Mouse (Mus musculus) stomach, embryonic 16.5 days (tissue): ENCODE data around the gene Flywch1. TPM values are rescaled to one million over a fixed set of nuclear protein-coding genes. Genes with fewer than 3 reads are reported as not detected.

Experiments used
- ATAC-seq: fragments of 200-750 bp; cut with Nextera tagmentation; 2 replicates; pipeline ENCODE4 v1.8.0; 2017; ENCODE audit warnings: moderate number of reproducible peaks, moderate TSS enrichment; ENCODE audit not compliant: insufficient read depth, low FRiP score
- H3K27ac ChIP-seq: fragments of 300-500 bp; sonication (generic); 2 replicates; pipeline ENCODE4 v1.5.1; 2014; ENCODE audit warnings: low read length
- H3K27me3 ChIP-seq: fragments of 300-500 bp; sonication (generic); 2 replicates; pipeline ENCODE4 v1.6.1; 2014; ENCODE audit warnings: low read length, control low read depth, mixed read lengths; ENCODE audit not compliant: control insufficient read depth, insufficient read depth
- H3K36me3 ChIP-seq: fragments of 300-500 bp; sonication (generic); 2 replicates; pipeline ENCODE4 v1.6.1; 2014; ENCODE audit warnings: low read length; ENCODE audit not compliant: control insufficient read depth, insufficient read depth
- H3K4me1 ChIP-seq: fragments of 300-500 bp; sonication (generic); 2 replicates; pipeline ENCODE4 v1.6.1; 2014; ENCODE audit warnings: low read length, control low read depth, mixed read lengths; ENCODE audit not compliant: control insufficient read depth, insufficient read depth
- H3K4me2 ChIP-seq: fragments of 300-500 bp; sonication (generic); 2 replicates; pipeline ENCODE4 v1.6.1; 2014; ENCODE audit warnings: low read depth, low read length, mixed read lengths
- H3K4me3 ChIP-seq: fragments of 300-500 bp; sonication (generic); replicated peaks from 2 replicates; pipeline ENCODE4 v1.5.1; 2014; ENCODE audit warnings: mild to moderate bottlenecking, low read length
- H3K9ac ChIP-seq: fragments of 300-500 bp; sonication (generic); 2 replicates; pipeline ENCODE4 v1.6.1; 2014; ENCODE audit warnings: low read length
- H3K9me3 ChIP-seq: fragments of 300-500 bp; sonication (generic); replicated peaks from 2 replicates; pipeline ENCODE4 v1.6.1; 2016; ENCODE audit warnings: low read length, control low read depth; ENCODE audit not compliant: control insufficient read depth
- WGBS: fragments of 180-500 bp; shearing (Covaris S2); extraction: QIAGEN DNeasy Blood & Tissue Kit; methylation state at CpG from one replicate; pipeline ENCODE4 v1.1.7; 2014; 5-methylcytosine and 5-hydroxymethylcytosine counted together
- polyA plus RNA-seq: library from polyadenylated mRNA; unstranded; fragments of >200 nt; fragmentation: Nextera tagmentation; extraction: Ambion mirVana; gene quantifications from 2 replicates; pipeline ENCODE4 v1.2.1, GENCODE M21; 2015

Flywch1 gene
- 43.3 and 47.0 TPM in 2 replicates for polyA plus RNA-seq

DNA sequence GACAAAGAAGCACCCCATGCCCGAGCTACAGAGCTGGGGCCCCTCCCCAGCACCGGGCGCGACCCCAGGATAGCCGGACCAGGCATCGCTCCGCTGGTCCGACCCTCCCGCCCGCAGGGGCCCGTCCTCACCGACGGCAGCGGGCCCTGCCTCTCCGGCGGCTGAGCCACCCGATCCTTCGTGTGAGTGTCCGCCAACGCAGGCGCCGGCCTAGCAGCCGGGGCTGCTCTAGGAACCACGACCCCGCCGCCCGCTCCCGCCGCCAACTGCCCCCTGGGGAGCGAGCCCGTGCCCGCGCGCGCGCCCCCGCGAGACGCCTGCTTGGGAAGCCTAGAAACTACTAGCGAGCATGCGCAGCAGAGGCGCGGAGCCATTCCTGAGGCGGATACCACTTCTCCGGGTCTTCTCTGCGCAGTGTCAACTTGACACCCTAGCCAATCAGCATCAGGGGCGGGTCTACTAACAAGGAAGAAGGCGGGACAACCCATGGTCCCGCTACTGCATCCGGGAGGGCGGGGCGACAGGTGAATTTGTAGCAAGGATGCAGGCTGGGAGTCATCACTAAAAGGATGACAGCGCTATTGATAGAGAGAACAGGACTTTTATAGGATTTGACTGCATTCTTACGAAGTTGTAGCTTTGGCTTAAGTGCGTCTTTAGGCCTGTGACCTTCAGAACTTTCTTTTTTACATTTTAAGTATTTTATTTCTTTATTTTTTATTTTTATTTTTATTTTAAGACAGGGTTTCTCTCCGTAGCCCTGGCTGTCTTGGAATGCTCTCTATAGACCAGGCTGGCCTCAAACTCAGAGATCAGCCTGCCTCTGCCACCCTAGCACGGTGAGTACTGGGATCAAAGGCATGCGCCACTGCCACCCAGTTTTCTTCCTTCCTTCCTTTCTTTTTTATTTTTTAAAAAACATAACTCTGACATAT, at the start of gene Flywch1:
Gene Flywch1, minus strand, starts transcription at position 319 of the 935 bp plus-strand sequence.
- WGBS = 3% methylated on average over 57 of the region's 58 CpGs
- Histone ChIP-seq H3K27ac (peak within 1 kb of the TSS; percentile 79; the same call in 1 of the 2 replicates), H3K27me3 (no peaks in the 10 kb centered on the region), H3K36me3 (no peaks in the 10 kb centered on the region), H3K4me3 (peak within 1 kb of the TSS; percentile 94), H3K4me2 (peak within 1 kb of the TSS; percentile 90), H3K4me1 (0 out of 2 replicates have a peak, but pooled peaks cover 4% of the 10 kb centered on the region), H3K9ac (peak within 1 kb of the TSS; percentile 98), H3K9me3 (no peaks in the 10 kb centered on the region)
- ATAC-seq = peak; percentile 99

DNA sequence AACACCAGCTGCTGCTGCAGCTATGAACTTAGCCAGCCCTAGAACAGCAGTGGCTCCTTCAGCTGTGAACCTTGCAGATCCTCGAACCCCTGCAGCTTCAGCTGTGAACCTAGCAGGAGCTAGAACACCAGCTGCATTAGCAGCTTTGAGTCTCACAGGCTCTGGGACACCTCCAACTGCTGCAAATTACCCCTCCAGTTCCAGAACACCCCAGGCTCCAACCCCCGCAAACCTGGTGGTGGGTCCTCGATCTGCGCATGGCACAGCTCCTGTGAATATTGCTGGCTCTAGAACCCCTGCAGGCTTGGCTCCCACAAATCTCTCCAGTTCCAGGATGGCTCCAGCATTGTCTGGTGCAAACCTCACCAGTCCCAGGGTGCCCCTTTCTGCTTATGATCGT, 49.3 kb upstream of the Flywch1 start:
- no peak overlapping the region for H3K9ac ChIP-seq
- peaks cover 83% of the 10 kb centered on the region for H3K36me3 ChIP-seq
- H3K4me3 ChIP-seq = no peak overlapping the region
- H3K9me3 ChIP-seq = peaks cover 28% of the 10 kb centered on the region
- no peak overlapping the region for H3K27ac ChIP-seq
- WGBS = 94% methylated on average over 5 of the region's 5 CpGs
- ATAC-seq = no peak
- no peaks in the 10 kb centered on the region for H3K27me3 ChIP-seq
- no peaks in the 10 kb centered on the region for H3K4me1 ChIP-seq
- H3K4me2 ChIP-seq = no peak overlapping the region

GRCm38 (mm10) chr17:23819235-23819634, 47.8 kb upstream of the Flywch1 start:
- Histone ChIP-seq H3K4me3 (no peak overlapping the region), H3K36me3 (peaks cover 84% of the 10 kb centered on the region), H3K9me3 (peaks cover 32% of the 10 kb centered on the region), H3K4me1 (no peaks in the 10 kb centered on the region), H3K27ac (no peak overlapping the region), H3K9ac (no peak overlapping the region), H3K4me2 (no peak overlapping the region), H3K27me3 (no peaks in the 10 kb centered on the region)
- 98% methylated on average over 25 of the region's 25 CpGs for WGBS
- no peak for ATAC-seq

- H3K9me3 ChIP-seq = peaks cover 32% of the 10 kb centered on the region
- peaks cover 87% of the 10 kb centered on the region for H3K36me3 ChIP-seq
- WGBS = 96% methylated on average over 8 of the region's 8 CpGs
Measured at GRCm38 (mm10) chr17:23818579-23818978, 47.2 kb upstream of the Flywch1 start.

GRCm38 (mm10) chr17:23815641-23816040, 44.2 kb upstream of the Flywch1 start:
- Histone ChIP-seq H3K36me3 (peaks cover 84% of the 10 kb centered on the region), H3K27ac (no peak overlapping the region), H3K9ac (no peak overlapping the region), H3K4me1 (no peaks in the 10 kb centered on the region), H3K4me2 (no peak overlapping the region), H3K4me3 (no peak overlapping the region), H3K27me3 (no peaks in the 10 kb centered on the region), H3K9me3 (peaks cover 32% of the 10 kb centered on the region)
- no peak for ATAC-seq
- WGBS = 97% methylated on average over 16 of the region's 16 CpGs

More at GRCm38 (mm10) chr17:23818579-23818978, 47.2 kb upstream of the Flywch1 start:
- no peak for ATAC-seq
- H3K4me2 ChIP-seq = no peak overlapping the region
- H3K4me1 ChIP-seq = no peaks in the 10 kb centered on the region
- H3K27ac ChIP-seq = no peak overlapping the region
- H3K4me3 ChIP-seq = no peak overlapping the region
- no peak overlapping the region for H3K9ac ChIP-seq
- no peaks in the 10 kb centered on the region for H3K27me3 ChIP-seq

DNA sequence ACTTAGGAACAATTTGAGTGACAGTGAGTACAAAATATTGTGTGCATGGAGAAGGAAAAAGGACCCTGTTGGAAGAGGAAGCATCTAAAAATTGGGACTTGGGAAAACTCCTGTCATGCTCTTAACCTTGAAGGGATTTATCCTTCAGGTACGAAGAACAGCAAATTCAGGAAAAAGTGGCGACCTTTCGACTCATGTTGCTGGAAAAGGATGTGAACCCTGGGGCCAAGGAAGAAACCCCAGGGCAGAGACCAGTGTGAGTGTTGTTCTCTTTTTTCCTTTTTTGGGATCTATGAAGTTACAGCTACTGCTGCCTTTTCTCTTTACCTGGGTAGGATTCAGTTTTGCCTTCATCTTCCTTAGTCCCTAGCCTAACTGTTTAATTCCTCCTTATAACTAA, 36.5 kb upstream of the Flywch1 start:
- H3K9ac ChIP-seq = no peak overlapping the region
- H3K27me3 ChIP-seq = no peaks in the 10 kb centered on the region
- no peak overlapping the region for H3K4me2 ChIP-seq
- no peak overlapping the region for H3K4me3 ChIP-seq
- 93% methylated on average over 3 of the region's 3 CpGs for WGBS
- no peak overlapping the region for H3K27ac ChIP-seq
- peaks cover 19% of the 10 kb centered on the region for H3K4me1 ChIP-seq
- no peak for ATAC-seq
- H3K9me3 ChIP-seq = no peaks in the 10 kb centered on the region
- H3K36me3 ChIP-seq = peaks cover 36% of the 10 kb centered on the region

DNA sequence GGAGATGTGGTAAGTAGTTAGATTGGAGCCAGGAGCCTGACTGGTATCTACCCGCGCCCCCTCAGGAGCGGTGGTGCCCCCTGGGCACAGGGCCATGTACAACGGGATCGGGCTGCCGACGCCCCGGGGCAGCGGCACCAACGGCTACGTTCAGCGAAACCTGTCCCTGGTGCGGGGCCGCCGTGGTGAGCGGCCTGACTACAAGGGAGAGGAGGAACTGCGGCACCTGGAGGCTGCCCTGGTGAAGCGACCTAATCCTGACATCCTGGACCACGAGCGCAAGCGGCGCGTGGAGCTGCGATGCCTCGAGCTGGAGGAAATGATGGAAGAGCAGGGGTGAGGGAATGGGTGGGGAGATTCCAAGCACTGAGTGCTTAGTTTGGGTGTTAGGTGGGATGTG, 35.5 kb upstream of the Flywch1 start:
- Histone ChIP-seq H3K36me3 (peaks cover 30% of the 10 kb centered on the region), H3K4me3 (peak overlapping the region; percentile 26), H3K9me3 (no peaks in the 10 kb centered on the region), H3K9ac (0 out of 2 replicates have a peak overlapping the region, but pooled peaks have one; percentile 26), H3K27ac (no peak overlapping the region), H3K4me2 (peak overlapping the region; percentile 34), H3K27me3 (no peaks in the 10 kb centered on the region), H3K4me1 (peaks cover 23% of the 10 kb centered on the region)
- 67% methylated on average over 25 of the region's 25 CpGs for WGBS
- no peak for ATAC-seq

GRCm38 (mm10) chr17:23804426-23805085, 33.2 kb upstream of the Flywch1 start:
- WGBS = under 1% methylated on average over 8 of the region's 8 CpGs
- peak overlapping the region; percentile 100 for H3K4me3 ChIP-seq
- peak overlapping the region; percentile 98 for H3K4me2 ChIP-seq
- peaks cover 23% of the 10 kb centered on the region for H3K4me1 ChIP-seq
- H3K9me3 ChIP-seq = no peaks in the 10 kb centered on the region
- no peaks in the 10 kb centered on the region for H3K27me3 ChIP-seq
- ATAC-seq = no peak
- H3K27ac ChIP-seq = peak overlapping the region; percentile 35; the same call in 1 of the 2 replicates
- H3K36me3 ChIP-seq = peaks cover 12% of the 10 kb centered on the region
- H3K9ac ChIP-seq = peak overlapping the region; percentile 99
